Mouse (Mus musculus): ENCODE measurements around the gene Gckr. TPM values are rescaled to one million over a fixed set of nuclear protein-coding genes. Genes with fewer than 3 reads are reported as not detected.

Gene Gckr
- polyA plus RNA-seq, 1 experiment from 2014 or later: 0.08 TPM

DNA sequence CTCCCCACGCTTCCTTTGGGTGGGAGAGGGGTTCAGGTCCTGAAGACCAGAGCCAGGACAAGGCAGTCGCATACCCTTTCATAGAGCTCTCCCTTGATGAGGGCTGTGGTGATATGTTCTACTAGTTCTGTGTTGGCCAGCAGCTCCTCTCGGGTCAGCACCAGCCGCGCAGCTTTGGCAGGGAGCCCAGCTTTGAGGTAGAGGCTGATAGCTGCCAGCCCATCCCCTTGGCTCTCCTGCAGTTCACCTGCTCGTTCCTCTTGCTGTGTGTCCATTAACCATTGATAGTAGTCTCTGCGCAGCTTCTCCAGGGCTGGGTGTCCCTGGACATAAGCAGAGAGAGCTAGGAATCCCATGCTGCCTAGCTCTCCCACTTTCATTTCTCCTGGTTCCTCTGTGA is 31.1 kb upstream of the Gckr start:
- no peak overlapping the region for H3K9ac ChIP-seq (ENCODE audit: low read length)
- H3K27me3 ChIP-seq (ENCODE audit: control insufficient read depth, insufficient read depth, low read length): no peaks in the 10 kb centered on the region
- no peak overlapping the region for H3K4me3 ChIP-seq (ENCODE audit: low read depth, low read length)
- 83% methylated on average over 7 of the region's 7 CpGs for WGBS
- no peak for TF ChIP-seq EP300 (optimal IDR thresholded peaks at IDR 0.05)
- no peak for TF ChIP-seq CTCF (IDR thresholded peaks at IDR 0.05; ENCODE audit: low read depth)
- H3K36me3 ChIP-seq (ENCODE audit: control insufficient read depth, insufficient read depth, low read length): peaks cover 2% of the 10 kb centered on the region; the same call in 1 of the 2 replicates
- ATAC-seq (ENCODE audit: low FRiP score, low TSS enrichment) (no peak), DNase-seq (ENCODE audit: low spot score) (no peak)
- H3K4me2 ChIP-seq (replicated peaks; ENCODE audit: low read depth): no peak overlapping the region
- H3K27ac ChIP-seq (replicated peaks): no peak overlapping the region
- no peaks in the 10 kb centered on the region for H3K9me3 ChIP-seq (ENCODE audit: control insufficient read depth, low read length)
- H3K4me1 ChIP-seq (replicated peaks; ENCODE audit: control insufficient read depth, insufficient read depth): no peaks in the 10 kb centered on the region

DNA sequence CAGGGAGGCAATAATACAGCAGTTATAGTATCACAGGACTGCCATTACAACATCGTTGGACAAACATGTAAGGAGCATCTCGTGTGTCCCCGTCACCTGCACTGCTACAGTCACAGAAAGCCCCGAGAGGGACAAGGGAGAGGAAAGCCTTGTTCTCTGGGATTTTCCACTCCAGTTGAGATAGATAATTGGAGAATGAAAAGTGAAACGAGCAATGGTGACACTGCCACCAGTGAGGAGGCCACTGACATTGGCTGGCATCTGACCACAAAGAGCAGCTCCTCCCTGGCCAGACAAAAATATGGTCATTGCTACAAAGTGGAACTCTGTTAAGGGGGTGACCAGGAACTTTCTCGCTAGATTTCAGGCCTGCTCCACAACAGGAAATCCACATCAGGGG is 29.6 kb upstream of the Gckr start:
- Histone ChIP-seq H3K4me1 (replicated peaks; ENCODE audit: control insufficient read depth, insufficient read depth) (no peaks in the 10 kb centered on the region), H3K27ac (replicated peaks) (no peak overlapping the region), H3K4me3 (ENCODE audit: low read depth, low read length) (no peak overlapping the region), H3K9me3 (ENCODE audit: control insufficient read depth, low read length) (no peaks in the 10 kb centered on the region), H3K27me3 (ENCODE audit: control insufficient read depth, insufficient read depth, low read length) (no peaks in the 10 kb centered on the region), H3K4me2 (replicated peaks; ENCODE audit: low read depth) (no peak overlapping the region), H3K36me3 (ENCODE audit: control insufficient read depth, insufficient read depth, low read length) (peaks cover 2% of the 10 kb centered on the region; the same call in 1 of the 2 replicates), H3K9ac (ENCODE audit: low read length) (no peak overlapping the region)
- TF ChIP-seq CTCF (IDR thresholded peaks at IDR 0.05; ENCODE audit: low read depth) (no peak), EP300 (optimal IDR thresholded peaks at IDR 0.05) (no peak)
- WGBS: 89% methylated on average over 6 of the region's 6 CpGs
- ATAC-seq (ENCODE audit: low FRiP score, low TSS enrichment): no peak
- no peak for DNase-seq (ENCODE audit: low spot score)

DNA sequence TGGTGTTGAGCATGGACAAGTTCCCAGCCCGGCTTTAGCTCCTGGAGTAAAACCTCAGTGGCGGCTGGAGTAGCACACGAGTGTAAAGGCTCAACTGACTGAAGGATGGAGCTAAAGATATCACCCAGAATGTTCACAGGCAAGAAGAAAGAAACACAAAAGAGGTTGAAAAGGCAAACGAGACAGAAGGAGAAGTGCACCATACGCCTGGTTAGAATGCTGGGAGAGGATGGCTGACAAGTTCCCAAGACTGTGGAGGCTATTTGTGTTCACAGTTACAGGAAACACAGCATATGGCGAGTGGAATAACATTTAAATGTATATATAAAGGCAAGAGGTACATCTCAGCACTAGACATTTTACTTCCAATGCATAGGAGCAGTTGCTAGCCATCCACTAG is 24.2 kb upstream of the Gckr start:
- no peak overlapping the region for H3K27ac ChIP-seq (replicated peaks)
- H3K9me3 ChIP-seq (ENCODE audit: control insufficient read depth, low read length): no peaks in the 10 kb centered on the region
- ATAC-seq (ENCODE audit: low FRiP score, low TSS enrichment) (no peak), DNase-seq (ENCODE audit: low spot score) (no peak)
- no peaks in the 10 kb centered on the region for H3K27me3 ChIP-seq (ENCODE audit: control insufficient read depth, insufficient read depth, low read length)
- H3K9ac ChIP-seq (ENCODE audit: low read length): no peak overlapping the region
- WGBS: 88% methylated on average over 6 of the region's 6 CpGs
- no peaks in the 10 kb centered on the region for H3K4me1 ChIP-seq (replicated peaks; ENCODE audit: control insufficient read depth, insufficient read depth)
- H3K4me3 ChIP-seq (ENCODE audit: low read depth, low read length): no peak overlapping the region
- TF ChIP-seq CTCF (IDR thresholded peaks at IDR 0.05; ENCODE audit: low read depth) (no peak), EP300 (optimal IDR thresholded peaks at IDR 0.05) (no peak)
- no peak overlapping the region for H3K4me2 ChIP-seq (replicated peaks; ENCODE audit: low read depth)
- H3K36me3 ChIP-seq (ENCODE audit: control insufficient read depth, insufficient read depth, low read length): peaks cover 5% of the 10 kb centered on the region; the same call in 1 of the 2 replicates

DNA sequence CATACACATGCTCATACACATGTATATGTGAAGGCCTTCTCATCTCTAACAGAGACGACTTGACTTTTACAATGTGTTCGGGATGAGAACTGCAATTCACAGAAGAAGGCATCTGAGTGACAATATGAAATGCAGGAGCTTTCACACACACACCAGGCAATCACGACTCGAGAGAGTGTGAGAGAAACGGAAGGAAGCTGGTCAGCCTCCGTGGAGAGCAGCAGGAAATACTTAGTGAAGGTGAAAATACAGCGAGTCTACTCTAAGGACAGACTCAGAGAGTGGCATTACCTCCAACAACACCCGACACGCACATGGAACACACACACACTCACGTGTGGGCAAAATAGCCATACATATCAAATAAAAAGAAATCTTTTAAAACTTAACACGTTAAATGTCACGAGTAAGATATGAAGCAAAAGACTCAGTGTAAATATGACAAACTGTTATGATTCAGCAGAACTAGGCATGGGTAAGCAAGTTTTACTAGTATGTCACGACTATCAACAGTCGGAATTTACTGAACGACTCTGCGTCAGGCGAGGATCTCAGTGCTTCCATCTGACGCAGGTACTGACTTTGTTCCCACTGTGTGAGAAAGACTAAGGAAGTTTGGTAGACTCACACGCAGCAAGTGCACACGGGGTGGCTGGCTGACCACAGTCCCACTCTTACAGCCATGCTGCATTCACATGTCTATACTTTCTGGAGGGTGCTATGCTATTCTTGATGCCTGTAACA is 17.8 kb upstream of the Gckr start:
- Histone ChIP-seq H3K9ac (ENCODE audit: low read length) (no peak overlapping the region), H3K27me3 (ENCODE audit: control insufficient read depth, insufficient read depth, low read length) (no peaks in the 10 kb centered on the region), H3K4me1 (replicated peaks; ENCODE audit: control insufficient read depth, insufficient read depth) (no peaks in the 10 kb centered on the region), H3K4me3 (ENCODE audit: low read depth, low read length) (no peak overlapping the region), H3K4me2 (replicated peaks; ENCODE audit: low read depth) (no peak overlapping the region), H3K36me3 (ENCODE audit: control insufficient read depth, insufficient read depth, low read length) (peaks cover 23% of the 10 kb centered on the region), H3K27ac (replicated peaks) (no peak overlapping the region), H3K9me3 (ENCODE audit: control insufficient read depth, low read length) (no peaks in the 10 kb centered on the region)
- ATAC-seq (ENCODE audit: low FRiP score, low TSS enrichment): no peak
- no peak for DNase-seq (ENCODE audit: low spot score)
- TF ChIP-seq EP300 (optimal IDR thresholded peaks at IDR 0.05): no peak
- TF ChIP-seq CTCF (IDR thresholded peaks at IDR 0.05; ENCODE audit: low read depth): no peak
- 82% methylated on average over 20 of the region's 20 CpGs for WGBS

DNA sequence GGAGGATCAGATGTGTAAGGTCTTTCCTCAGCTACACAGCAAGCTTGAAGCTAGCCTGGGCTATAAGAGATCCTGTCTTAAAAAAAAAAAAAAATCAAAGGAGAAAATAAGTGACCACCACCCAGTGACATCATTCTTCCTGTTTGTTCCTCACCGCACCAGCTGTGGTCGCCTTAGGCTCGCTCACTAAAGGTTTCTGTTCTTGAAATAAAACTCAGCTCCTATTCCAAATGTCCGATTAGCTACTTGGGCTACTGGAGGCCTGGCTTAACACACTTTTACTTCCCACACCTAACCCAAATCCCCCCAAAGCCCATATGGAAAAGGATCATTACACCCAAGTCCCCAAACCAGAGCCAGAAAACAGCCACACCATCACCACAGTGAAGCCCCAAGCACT is 9.0 kb upstream of the Gckr start:
- Histone ChIP-seq H3K4me3 (ENCODE audit: low read depth, low read length) (no peak overlapping the region), H3K4me1 (replicated peaks; ENCODE audit: control insufficient read depth, insufficient read depth) (no peaks in the 10 kb centered on the region), H3K4me2 (replicated peaks; ENCODE audit: low read depth) (no peak overlapping the region), H3K27me3 (ENCODE audit: control insufficient read depth, insufficient read depth, low read length) (no peaks in the 10 kb centered on the region), H3K27ac (replicated peaks) (no peak overlapping the region), H3K9ac (ENCODE audit: low read length) (no peak overlapping the region), H3K36me3 (ENCODE audit: control insufficient read depth, insufficient read depth, low read length) (peaks cover 19% of the 10 kb centered on the region), H3K9me3 (ENCODE audit: control insufficient read depth, low read length) (no peaks in the 10 kb centered on the region)
- DNase-seq (ENCODE audit: low spot score): no peak
- WGBS: 79% methylated on average over 4 of the region's 4 CpGs
- TF ChIP-seq CTCF (IDR thresholded peaks at IDR 0.05; ENCODE audit: low read depth) (no peak), EP300 (optimal IDR thresholded peaks at IDR 0.05) (no peak)
- no peak for ATAC-seq (ENCODE audit: low FRiP score, low TSS enrichment)

DNA sequence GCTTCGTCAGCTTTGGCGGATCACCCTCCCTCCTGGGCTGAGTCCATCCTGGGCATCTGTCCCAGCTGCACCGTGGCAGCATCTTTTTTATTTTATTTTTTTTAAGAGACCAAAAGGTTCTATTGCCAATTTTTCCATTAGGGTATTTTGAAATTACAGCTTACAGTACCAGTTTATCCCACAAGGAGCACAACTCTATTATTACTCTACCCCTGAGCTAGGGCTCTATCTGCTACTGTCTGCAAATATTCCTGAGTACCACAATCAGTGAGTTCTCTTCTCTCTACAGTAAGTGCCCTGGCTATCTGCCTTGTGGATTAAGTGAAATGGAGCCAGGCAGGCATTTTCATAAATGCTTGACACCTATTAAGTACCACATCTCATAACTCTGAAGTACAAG is 8.6 kb upstream of the Gckr start:
- Histone ChIP-seq H3K9ac (ENCODE audit: low read length) (no peak overlapping the region), H3K4me1 (replicated peaks; ENCODE audit: control insufficient read depth, insufficient read depth) (no peaks in the 10 kb centered on the region), H3K27me3 (ENCODE audit: control insufficient read depth, insufficient read depth, low read length) (no peaks in the 10 kb centered on the region), H3K9me3 (ENCODE audit: control insufficient read depth, low read length) (no peaks in the 10 kb centered on the region), H3K36me3 (ENCODE audit: control insufficient read depth, insufficient read depth, low read length) (peaks cover 16% of the 10 kb centered on the region), H3K4me3 (ENCODE audit: low read depth, low read length) (no peak overlapping the region), H3K4me2 (replicated peaks; ENCODE audit: low read depth) (no peak overlapping the region), H3K27ac (replicated peaks) (no peak overlapping the region)
- TF ChIP-seq CTCF (IDR thresholded peaks at IDR 0.05; ENCODE audit: low read depth) (no peak), EP300 (optimal IDR thresholded peaks at IDR 0.05) (no peak)
- 62% methylated on average over 3 of the region's 3 CpGs for WGBS
- ATAC-seq (ENCODE audit: low FRiP score, low TSS enrichment): no peak
- DNase-seq (ENCODE audit: low spot score): no peak
